In the genomic region with DNA sequence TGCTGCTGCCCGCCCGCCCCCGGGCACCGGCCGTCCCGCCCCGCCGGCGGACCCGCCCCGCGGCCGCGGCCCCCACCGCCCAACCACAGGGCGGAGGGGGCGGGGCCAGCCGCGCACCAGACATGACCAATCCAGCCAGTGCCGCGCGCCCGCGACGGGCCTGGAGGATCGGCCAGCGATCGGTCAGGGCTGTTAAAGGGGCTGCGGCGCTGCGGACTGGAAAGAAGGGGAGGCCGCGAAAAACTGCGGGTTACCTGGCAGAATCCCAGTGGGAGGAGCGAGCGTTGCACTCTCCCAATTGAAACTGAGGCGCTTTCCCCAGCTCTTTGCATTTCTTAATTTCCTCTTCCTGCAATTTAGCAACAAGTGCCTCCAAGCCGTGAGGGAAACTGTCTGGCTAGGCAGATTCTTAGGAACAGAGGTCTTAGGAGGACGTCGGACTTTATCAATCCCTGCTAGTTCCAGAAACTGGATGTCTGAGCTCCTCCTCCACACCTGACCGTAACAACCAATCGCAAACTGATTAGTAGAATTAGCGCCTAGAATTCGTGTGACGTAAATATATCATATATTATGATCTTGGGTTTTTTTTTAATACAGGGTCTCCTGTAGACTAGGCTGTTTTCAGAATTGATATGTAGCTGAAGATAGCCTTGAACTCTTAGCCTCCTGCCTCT, we compare ENCODE assay signal across 8 mouse cellular contexts. TPM values are rescaled to one million over a fixed set of nuclear protein-coding genes. Genes with fewer than 3 reads are reported as not detected.
DNase-seq lines count a peak whose midpoint lies in the region; ATAC-seq and TF ChIP-seq lines count a peak whose summit lies in the region.

A gene (minus strand): TSS at position 463 of the 677 bp plus-strand sequence.

- peaks cover 0 to 15% of the 10 kb centered on the region in 2 experiments; a peak in 2 of 4 replicates for H3K36me3 ChIP-seq in MEL (ENCODE audit: control insufficient read depth in 1 of 2, insufficient read depth in 2 of 2, low read length in 2 of 2)
- H3K36me3 ChIP-seq in lung, embryonic 16.5 days (ENCODE audit: control insufficient read depth, insufficient read depth, low read length): no peaks in the 10 kb centered on the region

- no peak for TF ChIP-seq RAD21 in MEL (IDR thresholded peaks at IDR 0.05; ENCODE audit: low read depth, low read length)

- H3K79me2 ChIP-seq in MEL (ENCODE audit: control insufficient read depth, insufficient read depth, low read length, poor library complexity): peaks cover 33% of the 10 kb centered on the region

- H3K4me1 ChIP-seq in MEL (ENCODE audit: control insufficient read depth in 1 of 2, insufficient read depth in 2 of 2, low read length in 2 of 2): peaks cover 7 to 19% of the 10 kb centered on the region in 2 experiments
- peaks cover 14% of the 10 kb centered on the region for H3K4me1 ChIP-seq in cerebellum, adult 2 months (ENCODE audit: control insufficient read depth, insufficient read depth, low read length)
- H3K4me1 ChIP-seq in lung, embryonic 16.5 days (replicated peaks; ENCODE audit: control insufficient read depth, insufficient read depth, low read length): peaks cover 15% of the 10 kb centered on the region

- 0 out of 6 replicates have a peak, but pooled peaks of 1 of the 3 experiments have one; percentile 4 for TF ChIP-seq CTCF in MEL (IDR thresholded peaks at IDR 0.05 in 2 of 3, conservative IDR thresholded peaks at IDR 0.05 in 1 of 3; ENCODE audit: control insufficient read depth in 1 of 3, insufficient read depth in 1 of 3, low read depth in 2 of 3, low read length in 3 of 3, poor library complexity in 1 of 3, severe bottlenecking in 1 of 3)
- TF ChIP-seq CTCF in cerebellum, adult 2 months (IDR thresholded peaks at IDR 0.05; ENCODE audit: borderline replicate concordance, insufficient read depth, low read depth, low read length): no peak

- peak within 1 kb of the TSS; percentile 93 for H3K4me2 ChIP-seq in lung, embryonic 16.5 days (ENCODE audit: low read depth, low read length)

- H3K9ac ChIP-seq in MEL (ENCODE audit: control insufficient read depth, low read depth, low read length, poor library complexity, severe bottlenecking): peak within 1 kb of the TSS; percentile 90
- peak within 1 kb of the TSS; percentile 96 for H3K9ac ChIP-seq in lung, embryonic 16.5 days (ENCODE audit: low read length)

- WGBS in cerebellum, adult 2 months: under 1% methylated on average over 44 of the region's 45 CpGs
- under 1% methylated on average over 31 of the region's 45 CpGs for WGBS in lung, embryonic 16.5 days

- ATAC-seq in hematopoietic stem cell, adult 5-6 weeks (replicated peaks in 1 of 2; ENCODE audit: insufficient read depth in 1 of 2, low FRiP score in 2 of 2, low TSS enrichment in 1 of 2, low read depth in 1 of 2, poor library complexity in 2 of 2, severe bottlenecking in 2 of 2): peak; percentile 86 to 88
- ATAC-seq in lung, embryonic 16.5 days (ENCODE audit: low read depth): peak; percentile 95

- DNase-seq in MEL (ENCODE audit: low read depth, low spot score): peak; percentile 99
- DNase-seq in cerebellum, adult 2 months: peak; percentile 98 to 99
- peak; percentile 92 for DNase-seq in forelimb bud, embryonic 11.5 days (ENCODE audit: low read depth, low spot score)
- DNase-seq in layer of hippocampus, adult 9-10 months (ENCODE audit: low spot score): peak; percentile 93
- peak; percentile 81 for DNase-seq in ovary, postnatal 10 days (ENCODE audit: low spot score)
- DNase-seq in thymus, postnatal 14 days: peak; percentile 96

- TF ChIP-seq EP300 in MEL (IDR thresholded peaks at IDR 0.05; ENCODE audit: low read depth in 1 of 2, low read length in 2 of 2): peak in 1 of 2 experiments; percentile 25; a peak in 1 of 4 replicates

- peak; percentile 7 to 85; a peak in 3 of 4 replicates for TF ChIP-seq POLR2A in MEL (IDR thresholded peaks at IDR 0.05; ENCODE audit: control insufficient read depth in 1 of 2, insufficient read depth in 1 of 2, low read depth in 1 of 2, low read length in 2 of 2, poor library complexity in 1 of 2)
- peak; percentile 16; the same call in 1 of the 2 replicates for TF ChIP-seq POLR2A in cerebellum, adult 2 months (IDR thresholded peaks at IDR 0.05; ENCODE audit: borderline replicate concordance, insufficient read depth, low read length)

- H3K27me3 ChIP-seq in MEL (ENCODE audit: control insufficient read depth in 1 of 2, insufficient read depth in 2 of 2, low read length in 2 of 2): no peaks in the 10 kb centered on the region
- no peaks in the 10 kb centered on the region for H3K27me3 ChIP-seq in cerebellum, adult 2 months (ENCODE audit: control insufficient read depth, insufficient read depth, low read length)
- no peaks in the 10 kb centered on the region for H3K27me3 ChIP-seq in lung, embryonic 16.5 days (ENCODE audit: control insufficient read depth, insufficient read depth, low read depth, low read length)

- peak within 1 kb of the TSS; percentile 85 for H3K27ac ChIP-seq in MEL (ENCODE audit: control insufficient read depth, low read depth, low read length)
- peak within 1 kb of the TSS; percentile 81 for H3K27ac ChIP-seq in cerebellum, adult 2 months (ENCODE audit: insufficient read depth, low read length)
- H3K27ac ChIP-seq in lung, embryonic 16.5 days (ENCODE audit: low read length): peak within 1 kb of the TSS; percentile 89

- peak within 1 kb of the TSS; percentile 73 to 98 for H3K4me3 ChIP-seq in MEL (ENCODE audit: control insufficient read depth in 1 of 2, insufficient read depth in 1 of 2, low read depth in 2 of 2, low read length in 2 of 2)
- H3K4me3 ChIP-seq in cerebellum, adult 2 months (replicated peaks; ENCODE audit: insufficient read depth, low read depth, low read length): peak within 1 kb of the TSS; percentile 97
- peak within 1 kb of the TSS; percentile 100 for H3K4me3 ChIP-seq in lung, embryonic 16.5 days (ENCODE audit: low read length)

- no peaks in the 10 kb centered on the region for H3K9me3 ChIP-seq in MEL (replicated peaks; ENCODE audit: insufficient read depth, low read length)
- no peaks in the 10 kb centered on the region for H3K9me3 ChIP-seq in lung, embryonic 16.5 days (ENCODE audit: control insufficient read depth, low read length)

TF ChIP-seq in MEL, 35 proteins besides CTCF, POLR2A, EP300 and RAD21:
- TF ChIP-seq ZKSCAN1 (IDR thresholded peaks at IDR 0.05; ENCODE audit: low read depth, low read length) (no peak), ZMIZ1 (IDR thresholded peaks at IDR 0.05; ENCODE audit: low read depth, low read length) (peak; percentile 71), MYC (IDR thresholded peaks at IDR 0.05; ENCODE audit: low read depth, low read length) (no peak), MXI1 (IDR thresholded peaks at IDR 0.05; ENCODE audit: low read depth, low read length) (peak; percentile 41; the same call in 1 of the 2 replicates), TBP (IDR thresholded peaks at IDR 0.05; ENCODE audit: low read depth, low read length) (peak; percentile 85), GATA1 (IDR thresholded peaks at IDR 0.05; ENCODE audit: low read depth, low read length) (peak; percentile 52), ELF1 (IDR thresholded peaks at IDR 0.05; ENCODE audit: low read depth, low read length) (peak; percentile 45; the same call in 1 of the 2 replicates), NELFE (IDR thresholded peaks at IDR 0.05; ENCODE audit: low read depth, low read length) (peak; percentile 69), USF1 (IDR thresholded peaks at IDR 0.05; ENCODE audit: low read depth, low read length) (peak; percentile 92), POLR2AphosphoS2 (IDR thresholded peaks at IDR 0.05; ENCODE audit: low read length) (peak; percentile 84), SIN3A (IDR thresholded peaks at IDR 0.05; ENCODE audit: low read length) (peak; percentile 99), ZNF384 (IDR thresholded peaks at IDR 0.05; ENCODE audit: low read depth, low read length) (peak; percentile 78), HCFC1 (IDR thresholded peaks at IDR 0.05; ENCODE audit: low read depth, low read length) (peak; percentile 92), MAZ (IDR thresholded peaks at IDR 0.05; ENCODE audit: low read depth, low read length) (peak; percentile 97), ETS1 (IDR thresholded peaks at IDR 0.05; ENCODE audit: low read depth, low read length) (peak; percentile 26), TCF12 (IDR thresholded peaks at IDR 0.05; ENCODE audit: low read depth, low read length) (peak; percentile 55; the same call in 1 of the 2 replicates), SMC3 (IDR thresholded peaks at IDR 0.05; ENCODE audit: low read depth, low read length) (no peak), MEF2A (IDR thresholded peaks at IDR 0.05; ENCODE audit: extremely low read depth, insufficient replicate concordance, low read depth, low read length, poor library complexity, severe bottlenecking) (no peak), E2F4 (IDR thresholded peaks at IDR 0.05; ENCODE audit: borderline replicate concordance, low read depth, low read length) (0 out of 2 replicates have a peak, but pooled peaks have one; percentile 71), NRF1 (IDR thresholded peaks at IDR 0.05; ENCODE audit: insufficient read depth, low read depth, low read length, poor library complexity, severe bottlenecking) (0 out of 2 replicates have a peak, but pooled peaks have one; percentile 21), MAX (IDR thresholded peaks at IDR 0.05; ENCODE audit: low read length) (0 out of 2 replicates have a peak, but pooled peaks have one; percentile 54), JUND (IDR thresholded peaks at IDR 0.05; ENCODE audit: low read depth, low read length) (no peak), TAL1 (IDR thresholded peaks at IDR 0.05; ENCODE audit: low read length) (no peak)

RNA-seq across cellular contexts. Expression of the gene that starts here (rescaled TPM):
- total RNA-seq in MEL (2012; rRNA removed): 21.9 and 24.8 TPM in 2 replicates
- 10 to 100 TPM in 1 of 2 experiments, not detected in 1; 13.7 TPM for polyA plus RNA-seq in MEL (2012; ENCODE audit: insufficient read depth in 1 of 2, insufficient read length in 2 of 2, low read depth in 1 of 2, low replicate concordance in 2 of 2, missing spikeins in 1 of 2)
- 71.3 and 79.6 TPM in 2 replicates for polyA plus RNA-seq in cerebellum, adult 2 months (2012; rRNA removed)
- 28.1 and 45.7 TPM in 2 replicates for total RNA-seq in hematopoietic stem cell, adult 5-6 weeks (2017)
- polyA plus RNA-seq in lung, embryonic 16.5 days (2015; fragmentation: Nextera tagmentation; extraction: Ambion mirVana): 10.4 and 11.5 TPM in 2 replicates

Comparison
In these comparisons a context has a peak if more than half of its experiments do, and no peak if none do; other contexts are left out.
1. Peak in every context shown above with its lines: DNase-seq, ATAC-seq, H3K4me3 ChIP-seq and H3K27ac ChIP-seq.